Mouse (Mus musculus) neural tube, embryonic 15.5 days (tissue): ENCODE data around the gene Gm16181. TPM values are rescaled to one million over a fixed set of nuclear protein-coding genes. Genes with fewer than 3 reads are reported as not detected.

Source experiments
- ATAC-seq: fragments of 200-750 bp; cut with Nextera tagmentation; 2 replicates; pipeline ENCODE4 v1.8.0; 2017; ENCODE audit warnings: mild to moderate bottlenecking, moderate TSS enrichment, moderate library complexity; ENCODE audit not compliant: low FRiP score
- H3K27ac ChIP-seq: fragments of 300-500 bp; sonication (generic); replicated peaks from 2 replicates; pipeline ENCODE4 v1.5.1; 2015; ENCODE audit warnings: mild to moderate bottlenecking, inconsistent platforms
- H3K27me3 ChIP-seq: fragments of 300-500 bp; sonication (generic); replicated peaks from 2 replicates; pipeline ENCODE4 v1.6.1; 2015; ENCODE audit warnings: inconsistent platforms
- H3K36me3 ChIP-seq: fragments of 300-500 bp; sonication (generic); 2 replicates; pipeline ENCODE4 v1.6.1; 2015; ENCODE audit warnings: inconsistent platforms
- H3K4me1 ChIP-seq: fragments of 300-500 bp; sonication (generic); 2 replicates; pipeline ENCODE4 v1.6.1; 2015; ENCODE audit warnings: inconsistent platforms
- H3K4me2 ChIP-seq: fragments of 300-500 bp; sonication (generic); 2 replicates; pipeline ENCODE4 v1.6.1; 2015; ENCODE audit warnings: inconsistent platforms, mild to moderate bottlenecking, moderate library complexity
- H3K4me3 ChIP-seq: fragments of 300-500 bp; sonication (generic); replicated peaks from 2 replicates; pipeline ENCODE4 v1.5.1; 2015; ENCODE audit warnings: mild to moderate bottlenecking, inconsistent platforms
- H3K9ac ChIP-seq: fragments of 300-500 bp; sonication (generic); replicated peaks from 2 replicates; pipeline ENCODE4 v1.6.1; 2015; ENCODE audit warnings: mild to moderate bottlenecking, inconsistent platforms
- H3K9me3 ChIP-seq: fragments of 300-500 bp; sonication (generic); replicated peaks from 2 replicates; pipeline ENCODE4 v1.6.1; 2016; ENCODE audit warnings: inconsistent platforms
- WGBS: fragments of 180-500 bp; shearing (Covaris S2); methylation state at CpG from one replicate; pipeline ENCODE4 v1.1.7; 2015; ENCODE audit warnings: mixed read lengths; 5-methylcytosine and 5-hydroxymethylcytosine counted together
- polyA plus RNA-seq: library from polyadenylated mRNA; unstranded; fragments of >200 nt; fragmentation: Nextera tagmentation; extraction: Ambion mirVana; gene quantifications from 2 replicates; pipeline ENCODE4 v1.2.1, GENCODE M21; 2015

The Gm16181 gene
- polyA plus RNA-seq, result 0.40 TPM in 1 of 2 replicates, not detected in the other

DNA sequence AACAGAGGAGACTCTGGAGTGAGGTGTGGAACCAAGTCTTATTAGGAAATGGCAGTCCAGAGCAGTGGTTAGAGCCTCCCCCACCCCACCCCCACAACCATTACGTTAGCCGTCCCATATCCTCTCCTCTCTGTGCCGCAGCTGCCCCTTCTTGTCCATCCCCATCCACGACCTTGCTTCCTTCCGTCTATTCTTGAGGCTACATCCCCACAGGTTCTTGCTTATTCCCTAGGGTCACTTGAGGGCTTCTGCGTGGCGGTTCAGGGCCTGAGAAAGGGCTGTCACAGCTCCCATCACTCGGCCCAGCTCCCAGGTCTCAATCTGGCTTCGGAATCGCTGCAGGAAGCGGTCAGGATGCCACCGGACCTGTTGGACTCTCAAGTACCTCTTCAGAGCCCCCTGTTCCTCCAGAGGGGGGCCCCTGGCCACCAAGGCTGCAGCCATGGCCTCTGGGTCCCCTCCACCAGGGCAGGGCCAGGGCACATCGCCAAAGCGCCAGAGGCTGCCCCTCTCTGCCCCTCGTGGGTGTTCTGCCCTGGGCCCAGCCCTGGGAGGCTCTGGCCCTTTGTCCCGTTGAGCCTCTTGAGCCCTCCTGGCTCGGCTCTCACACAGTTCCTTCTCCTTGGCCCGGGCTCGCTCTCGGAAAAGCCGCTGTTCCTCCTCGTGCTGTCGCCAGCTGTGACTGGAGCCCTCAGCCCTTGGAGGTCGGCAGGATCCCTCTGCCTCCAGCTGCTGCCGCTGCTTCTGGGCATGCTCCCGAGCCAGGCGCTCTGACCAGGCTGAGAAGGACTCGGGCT is at the start of gene Gm16181:
TSS of gene Gm16181 (plus strand) at position 679 of the 797 bp plus-strand sequence.
- Histone ChIP-seq H3K4me3 (no peak within 1 kb of the TSS), H3K36me3 (peaks cover 23% of the 10 kb centered on the region), H3K4me1 (no peaks in the 10 kb centered on the region), H3K4me2 (no peak within 1 kb of the TSS), H3K27ac (no peak within 1 kb of the TSS), H3K9ac (no peak within 1 kb of the TSS), H3K27me3 (no peaks in the 10 kb centered on the region), H3K9me3 (no peaks in the 10 kb centered on the region)
- no peak for ATAC-seq
- WGBS, result 85% methylated on average over 28 of the region's 28 CpGs

DNA sequence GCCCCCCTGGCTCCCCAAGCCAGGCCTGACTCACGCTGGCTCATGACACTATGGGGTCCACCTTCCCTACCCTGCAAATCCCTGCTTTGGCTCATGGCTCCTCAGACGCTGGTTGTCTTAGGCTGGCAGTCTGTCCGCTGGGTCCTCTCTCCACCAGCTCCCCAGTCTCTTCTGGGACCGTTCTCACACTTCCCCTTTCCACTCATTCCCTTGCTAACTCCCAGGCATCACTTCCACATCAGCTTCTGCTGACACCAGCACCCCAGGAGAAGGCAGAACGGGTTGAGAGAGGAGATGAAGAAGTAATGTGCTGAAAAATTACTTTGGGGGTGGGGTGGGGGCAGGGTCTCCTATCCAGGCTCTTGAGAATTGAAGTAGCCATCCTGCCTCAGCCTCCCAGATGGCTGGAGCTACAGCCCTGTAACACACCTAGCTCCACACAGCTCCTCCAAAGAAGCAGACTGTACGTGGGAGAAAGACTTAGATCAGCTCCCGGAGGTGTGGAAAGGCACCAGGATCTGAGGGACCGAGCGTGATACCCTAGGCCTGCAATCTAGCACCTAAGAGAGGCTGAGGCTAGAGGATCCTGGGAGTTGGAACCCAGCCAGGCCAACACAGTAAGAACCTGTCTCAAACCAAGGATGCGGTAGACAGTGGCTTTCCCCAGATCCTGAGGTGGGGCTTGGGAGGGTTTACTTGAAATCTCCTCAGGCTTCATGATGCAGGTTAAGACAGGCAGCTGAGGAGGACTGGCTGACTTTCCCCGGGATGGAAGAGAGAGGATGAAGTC is 48.0 kb upstream of the Gm16181 start:
- Histone ChIP-seq H3K9me3 (no peaks in the 10 kb centered on the region), H3K4me3 (no peak overlapping the region), H3K9ac (no peak overlapping the region), H3K27me3 (no peaks in the 10 kb centered on the region), H3K27ac (no peak overlapping the region), H3K36me3 (no peaks in the 10 kb centered on the region), H3K4me1 (no peaks in the 10 kb centered on the region; the same call in 1 of the 2 replicates), H3K4me2 (no peak overlapping the region)
- no peak for ATAC-seq
- WGBS, result 74% methylated on average over 11 of the region's 11 CpGs

DNA sequence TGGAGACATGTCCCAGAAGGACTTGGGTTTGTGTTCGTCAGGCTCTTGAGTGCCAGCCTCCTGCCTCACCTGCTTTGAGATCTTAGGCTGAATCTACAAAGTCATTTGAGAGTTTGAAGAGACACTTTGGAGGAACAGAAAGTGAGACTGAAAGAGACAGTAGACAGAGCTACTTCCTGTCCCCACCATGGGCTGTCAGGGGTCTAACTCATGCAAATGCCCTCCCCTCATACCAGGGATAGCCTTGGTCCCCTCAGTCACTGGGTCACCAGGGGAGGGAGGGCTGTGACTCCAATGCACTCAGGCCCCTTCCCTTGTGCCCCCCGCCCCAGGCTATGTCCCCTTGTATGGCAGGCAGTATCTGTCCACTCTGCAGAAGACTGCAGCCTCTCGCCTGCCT is 47.3 kb upstream of the Gm16181 start:
- H3K4me2 ChIP-seq, result no peak overlapping the region
- 79% methylated on average over 3 of the region's 3 CpGs for WGBS
- H3K4me3 ChIP-seq, result no peak overlapping the region
- H3K36me3 ChIP-seq, result no peaks in the 10 kb centered on the region
- H3K27me3 ChIP-seq, result no peaks in the 10 kb centered on the region
- H3K4me1 ChIP-seq, result no peaks in the 10 kb centered on the region
- H3K9me3 ChIP-seq, result no peaks in the 10 kb centered on the region
- no peak overlapping the region for H3K9ac ChIP-seq
- H3K27ac ChIP-seq, result no peak overlapping the region
- ATAC-seq, result no peak

DNA sequence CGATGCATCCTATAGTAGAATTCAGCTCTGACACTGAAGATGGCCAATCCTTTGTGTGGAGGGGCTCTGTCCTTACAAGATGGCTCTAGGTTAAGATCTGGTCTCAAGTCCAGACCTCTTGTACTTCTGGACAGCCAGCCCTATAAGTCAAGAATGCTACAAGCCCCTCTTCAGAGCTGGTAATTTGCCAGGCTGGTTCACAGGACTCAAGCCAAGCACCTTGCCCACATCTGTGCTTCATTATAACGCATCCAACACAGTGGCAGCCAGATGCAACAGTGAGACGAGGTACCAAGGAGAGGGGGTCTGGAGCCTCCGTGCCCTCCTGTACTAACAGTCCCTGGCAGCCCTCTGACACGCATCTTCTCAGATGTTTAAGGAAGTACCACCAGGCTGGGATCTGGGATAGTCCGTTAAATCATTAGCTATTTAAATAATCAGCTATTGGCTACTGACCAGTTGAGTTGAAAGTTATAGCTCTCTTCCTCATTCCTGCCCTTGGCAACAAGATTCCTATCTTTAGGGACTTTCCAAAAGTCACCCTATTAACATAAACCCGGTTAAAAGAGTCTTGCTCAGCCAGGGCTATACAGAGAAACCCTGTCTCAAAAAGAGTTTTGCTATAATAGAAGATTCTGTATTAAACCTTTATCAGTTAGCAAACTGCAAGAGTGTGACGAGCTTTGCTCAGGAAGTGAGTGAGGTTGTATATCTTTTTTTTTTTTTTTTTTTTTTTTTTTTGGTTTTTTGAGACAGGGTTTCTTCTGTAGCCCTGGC is 46.2 kb upstream of the Gm16181 start:
- H3K4me2 ChIP-seq, result no peak overlapping the region
- H3K4me1 ChIP-seq, result no peaks in the 10 kb centered on the region
- no peaks in the 10 kb centered on the region for H3K9me3 ChIP-seq
- WGBS, result 78% methylated on average over 8 of the region's 8 CpGs
- no peak overlapping the region for H3K9ac ChIP-seq
- no peak for ATAC-seq
- no peaks in the 10 kb centered on the region for H3K36me3 ChIP-seq
- no peaks in the 10 kb centered on the region for H3K27me3 ChIP-seq
- no peak overlapping the region for H3K4me3 ChIP-seq
- H3K27ac ChIP-seq, result no peak overlapping the region

DNA sequence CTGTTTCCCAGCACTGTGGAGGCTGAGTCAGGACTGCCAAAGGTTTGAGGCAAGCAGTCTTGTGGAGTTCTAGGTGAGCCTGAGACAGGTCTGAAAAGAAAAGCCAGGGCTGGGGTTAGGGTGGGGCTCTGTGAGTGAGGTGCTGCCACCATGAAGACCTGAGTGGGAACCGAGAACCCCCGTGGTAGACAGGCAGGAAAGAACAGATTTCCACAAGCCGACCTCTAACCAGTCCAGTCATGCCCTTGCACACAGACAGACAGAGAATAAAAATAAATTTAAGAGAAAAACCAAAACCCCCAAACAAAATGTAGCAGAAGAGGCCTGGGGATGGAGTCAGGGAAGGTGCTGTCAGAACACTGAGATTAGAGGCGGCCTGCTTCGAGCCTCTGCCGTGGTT is 45.3 kb upstream of the Gm16181 start:
- no peaks in the 10 kb centered on the region for H3K36me3 ChIP-seq
- 85% methylated on average over 6 of the region's 6 CpGs for WGBS
- H3K27me3 ChIP-seq, result no peaks in the 10 kb centered on the region
- no peak overlapping the region for H3K4me3 ChIP-seq
- H3K9me3 ChIP-seq, result no peaks in the 10 kb centered on the region
- H3K4me2 ChIP-seq, result no peak overlapping the region
- ATAC-seq, result no peak
- no peaks in the 10 kb centered on the region for H3K4me1 ChIP-seq
- no peak overlapping the region for H3K9ac ChIP-seq
- H3K27ac ChIP-seq, result no peak overlapping the region

DNA sequence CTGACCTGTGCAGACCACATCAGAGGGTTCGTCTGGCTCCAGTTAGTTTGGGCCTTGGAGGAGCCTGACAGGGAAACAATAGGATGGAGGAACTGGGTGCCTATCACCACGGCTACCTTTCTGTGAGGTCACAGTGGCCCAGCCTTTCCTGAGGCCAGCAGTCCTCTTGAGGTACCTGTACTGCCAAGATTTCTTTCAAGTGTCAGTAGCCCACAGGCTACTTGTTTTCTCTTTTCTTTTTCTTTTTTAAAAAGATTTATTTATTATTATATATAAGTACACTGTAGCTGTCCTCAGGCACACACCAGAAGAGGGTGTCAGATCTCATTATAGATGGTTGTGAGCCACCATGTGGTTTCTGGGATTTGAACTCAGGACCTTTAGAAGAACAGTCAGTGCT is 44.7 kb upstream of the Gm16181 start, which contains the start of gene Aif1:
TSS of gene Aif1 (minus strand) at position 101 of the 400 bp plus-strand sequence.
- no peaks in the 10 kb centered on the region for H3K9me3 ChIP-seq
- no peak within 1 kb of the TSS for H3K27ac ChIP-seq
- no peak for ATAC-seq
- WGBS, result 51% methylated on average over 2 of the region's 2 CpGs
- H3K4me2 ChIP-seq, result no peak within 1 kb of the TSS
- no peaks in the 10 kb centered on the region for H3K36me3 ChIP-seq
- no peak within 1 kb of the TSS for H3K9ac ChIP-seq
- no peaks in the 10 kb centered on the region for H3K27me3 ChIP-seq
- H3K4me3 ChIP-seq, result no peak within 1 kb of the TSS
- no peaks in the 10 kb centered on the region for H3K4me1 ChIP-seq

DNA sequence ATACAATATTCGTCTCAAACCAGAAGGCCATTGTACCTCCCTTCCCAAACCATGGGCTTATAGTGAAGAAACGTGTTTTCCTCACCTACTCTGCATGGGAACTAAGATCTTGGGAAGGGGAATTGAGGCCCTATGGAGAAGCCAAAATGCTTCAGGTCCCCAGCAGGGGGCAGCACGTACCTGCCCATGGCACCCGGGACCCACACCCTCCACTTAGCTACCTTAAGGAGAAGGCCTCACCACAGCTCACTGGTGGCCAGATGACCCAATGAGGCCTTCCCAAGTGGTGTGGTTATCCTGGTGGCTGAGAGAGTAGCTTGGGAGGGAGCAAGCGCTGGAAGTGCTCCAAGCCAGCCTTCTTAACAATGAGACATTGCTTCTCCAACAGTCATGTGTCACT is 42.1 kb upstream of the Gm16181 start:
- H3K9me3 ChIP-seq, result no peaks in the 10 kb centered on the region
- H3K9ac ChIP-seq, result no peak overlapping the region
- no peaks in the 10 kb centered on the region for H3K27me3 ChIP-seq
- H3K4me1 ChIP-seq, result no peaks in the 10 kb centered on the region
- H3K4me3 ChIP-seq, result no peak overlapping the region
- H3K36me3 ChIP-seq, result no peaks in the 10 kb centered on the region
- H3K4me2 ChIP-seq, result no peak overlapping the region
- no peak for ATAC-seq
- 15% methylated on average over 5 of the region's 5 CpGs for WGBS
- H3K27ac ChIP-seq, result no peak overlapping the region

DNA sequence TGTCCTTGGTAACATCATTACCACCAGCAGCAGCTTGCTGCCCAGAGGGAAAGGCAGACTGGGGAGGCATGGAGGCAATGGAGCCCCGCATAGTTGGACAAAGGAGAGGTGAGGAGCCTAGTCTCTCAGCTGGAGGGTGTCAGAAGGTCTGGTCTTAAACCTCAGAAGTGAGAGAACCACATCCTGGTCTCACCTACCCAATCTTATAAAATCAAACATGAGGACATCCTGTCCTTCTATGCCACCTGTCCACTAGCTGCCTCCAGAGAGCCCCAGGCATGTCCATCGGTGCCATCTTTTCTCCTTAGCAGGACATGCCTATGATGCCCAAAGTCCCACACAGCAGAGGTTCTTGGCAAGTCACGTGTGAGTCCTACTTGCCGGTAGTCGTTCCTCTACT is 40.5 kb upstream of the Gm16181 start:
- Histone ChIP-seq H3K36me3 (no peaks in the 10 kb centered on the region), H3K4me2 (no peak overlapping the region), H3K4me3 (no peak overlapping the region), H3K9ac (no peak overlapping the region), H3K9me3 (no peaks in the 10 kb centered on the region), H3K4me1 (no peaks in the 10 kb centered on the region), H3K27ac (no peak overlapping the region), H3K27me3 (no peaks in the 10 kb centered on the region)
- ATAC-seq, result no peak
- 84% methylated on average over 5 of the region's 5 CpGs for WGBS

DNA sequence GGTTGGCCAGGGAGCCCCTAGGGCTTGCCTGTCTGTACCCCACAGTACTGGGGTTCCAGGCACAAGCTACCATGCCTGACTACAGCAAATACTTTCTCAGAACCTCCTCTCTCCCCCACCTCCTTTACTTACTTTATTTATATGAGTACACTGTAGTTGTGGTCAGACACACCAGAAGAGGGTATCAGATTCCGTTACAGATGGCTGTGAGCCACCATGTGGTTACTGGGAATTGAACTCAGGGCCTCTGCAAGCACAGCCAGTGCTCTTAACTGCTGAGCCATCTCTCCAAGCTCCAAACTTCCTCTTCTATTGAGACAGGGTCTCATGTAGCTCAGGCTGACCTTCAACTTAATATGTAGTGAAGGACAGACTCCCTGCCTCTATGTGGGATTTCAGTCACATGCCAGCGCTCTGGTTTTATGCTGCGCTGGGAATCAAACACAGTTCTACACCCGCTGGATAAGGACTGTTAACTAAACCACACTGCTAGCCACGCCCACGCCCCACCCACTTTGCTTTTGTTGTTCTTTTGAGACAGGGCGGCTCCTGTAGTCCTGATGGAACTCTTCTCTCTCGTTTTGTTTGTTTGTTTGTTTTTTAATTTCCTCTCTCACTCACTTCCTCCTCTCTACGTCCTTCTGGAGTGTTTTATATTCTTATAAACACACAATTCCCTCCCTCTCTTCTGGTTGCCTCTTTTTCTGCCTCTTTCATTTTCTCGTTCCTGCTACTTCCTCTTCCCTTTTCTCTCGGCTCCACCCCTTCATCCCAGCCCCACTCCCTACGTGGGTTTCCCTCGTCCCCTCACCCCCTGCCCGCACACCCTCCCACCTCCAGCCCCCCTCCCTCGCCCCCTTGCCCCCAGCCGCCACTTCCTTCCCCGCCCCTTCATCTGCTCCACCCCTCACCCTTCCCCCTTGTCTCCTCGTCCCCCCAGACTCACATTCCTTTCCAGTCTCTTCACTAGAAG is 34.7 kb upstream of the Gm16181 start:
- H3K4me1 ChIP-seq, result peaks cover 11% of the 10 kb centered on the region
- peak overlapping the region; percentile 59 for H3K4me2 ChIP-seq
- no peaks in the 10 kb centered on the region for H3K9me3 ChIP-seq
- no peaks in the 10 kb centered on the region for H3K36me3 ChIP-seq
- no peaks in the 10 kb centered on the region for H3K27me3 ChIP-seq
- ATAC-seq, result peak; percentile 45; the same call in 1 of the 2 replicates
- whole genome bisulfite sequencing, result 5% methylated on average over 18 of the region's 18 CpGs
- peak overlapping the region; percentile 34 for H3K4me3 ChIP-seq
- peak overlapping the region; percentile 56; the same call in 1 of the 2 replicates for H3K27ac ChIP-seq
- peak overlapping the region; percentile 30; the same call in 1 of the 2 replicates for H3K9ac ChIP-seq

DNA sequence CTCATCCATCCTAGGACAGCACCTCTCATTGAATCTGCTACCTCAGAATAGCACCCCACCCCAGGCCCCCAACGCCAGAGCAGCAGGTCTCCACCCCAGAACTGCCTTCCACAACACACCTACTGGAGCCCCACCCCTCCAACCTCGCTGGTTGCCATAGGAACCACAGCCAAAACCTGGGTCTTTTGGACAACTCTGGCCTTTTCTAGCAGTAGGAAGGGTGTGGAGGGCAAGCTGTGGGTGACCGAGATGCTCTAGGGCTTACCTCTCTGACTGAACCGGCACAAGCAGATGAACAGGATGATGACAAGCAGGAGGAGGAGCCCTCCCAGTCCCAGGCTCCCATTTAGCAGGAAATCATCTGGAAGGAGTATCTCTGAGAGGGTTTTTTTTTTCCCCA is 34.0 kb upstream of the Gm16181 start:
- WGBS, result 1% methylated on average over 4 of the region's 4 CpGs
- Histone ChIP-seq H3K9me3 (no peaks in the 10 kb centered on the region), H3K27ac (peak overlapping the region; percentile 69), H3K9ac (0 out of 2 replicates have a peak overlapping the region, but pooled peaks have one; percentile 18), H3K36me3 (no peaks in the 10 kb centered on the region), H3K27me3 (no peaks in the 10 kb centered on the region), H3K4me1 (peaks cover 11% of the 10 kb centered on the region), H3K4me3 (peak overlapping the region; percentile 34), H3K4me2 (peak overlapping the region; percentile 59)
- peak; percentile 41; the same call in 1 of the 2 replicates for ATAC-seq
